Mouse (Mus musculus): ENCODE measurements around the gene Krtap3-2. TPM values are rescaled to one million over a fixed set of nuclear protein-coding genes. Genes with fewer than 3 reads are reported as not detected.

Gene Krtap3-2
- total RNA-seq, 2 experiments from 2014 or later = not detected

DNA sequence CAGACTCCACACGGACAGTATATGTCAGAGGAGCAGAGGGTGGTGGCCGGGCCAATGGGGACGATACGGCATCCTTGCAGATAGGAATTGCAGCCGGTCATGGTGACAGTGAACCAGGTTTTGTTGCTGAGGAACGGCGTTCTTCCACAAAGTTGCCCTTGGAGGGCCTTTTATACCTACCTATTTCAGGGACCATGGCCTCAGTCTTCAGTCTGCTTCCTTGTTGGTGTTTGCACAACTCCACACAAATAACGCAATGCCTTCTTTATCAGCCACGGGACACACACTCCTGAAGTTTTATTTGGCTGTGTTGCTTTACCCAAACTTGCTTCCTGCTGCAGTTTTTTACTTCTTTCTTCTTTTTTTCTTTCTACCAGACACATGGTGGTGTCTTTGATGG, 2.7 kb upstream of the Krtap3-2 start, which contains the start of gene Gm11939:
Gene Gm11939, minus strand, starts transcription at position 101 of the 400 bp plus-strand sequence.
- intact Hi-C loops (cut with DNase I) = loop anchor here (5.0 kb wide), 1 partner anchor 73 kb away; no protein-coding TSS in a partner anchor

DNA sequence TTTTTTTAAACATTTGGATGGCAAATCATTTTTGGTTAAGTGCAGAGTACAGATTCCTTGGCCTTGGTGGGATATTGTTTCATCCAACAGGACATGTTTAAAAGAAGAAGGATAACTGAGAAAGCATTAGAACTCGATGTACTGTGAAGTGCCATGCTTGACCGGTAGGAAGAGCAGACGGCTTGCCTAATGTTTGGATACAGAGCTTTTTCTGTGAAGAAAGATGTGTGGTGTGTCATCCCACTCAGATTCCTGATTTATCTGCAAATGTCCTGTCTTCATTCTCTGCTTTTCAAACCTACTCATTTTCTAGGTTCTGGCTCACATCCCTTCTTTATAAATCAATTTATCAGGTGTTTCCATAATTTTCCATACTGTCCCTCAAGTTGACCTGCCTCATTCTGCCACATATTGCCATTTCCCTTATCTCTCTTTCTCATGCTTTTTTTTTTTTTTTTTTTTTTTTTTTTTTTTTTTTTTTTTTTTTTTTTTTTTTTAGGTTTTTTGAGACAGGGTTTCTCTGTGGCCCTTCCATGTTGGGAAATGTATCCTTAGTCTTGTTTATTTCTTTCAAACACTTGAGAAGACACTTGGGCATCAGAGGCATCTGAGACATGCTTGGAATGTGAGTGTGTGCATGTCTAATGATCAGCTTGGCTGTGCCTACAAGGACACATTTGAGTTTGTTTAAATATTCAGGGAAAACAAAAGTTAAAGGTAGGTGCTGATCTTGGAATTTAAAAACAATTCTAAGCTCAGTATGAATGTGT, 1.5 kb upstream of the Krtap3-2 start:
- TF ChIP-seq CTCF (IDR thresholded peaks at IDR 0.05) = no peak; the same call in 1 of the 2 replicates
- Histone ChIP-seq H3K27ac (no peak overlapping the region), H3K4me3 (no peak overlapping the region)
- DNase-seq (ENCODE audit: extremely low spot score in 1 of 2, low spot score in 2 of 2) = no peak
- intact Hi-C loops (cut with DNase I) = loop anchor here (5.0 kb wide), 1 partner anchor 74 kb away; no protein-coding TSS in a partner anchor

More for the DNA sequence above, 2.7 kb upstream of the Krtap3-2 start, which contains the start of gene Gm11939:
- no peak for TF ChIP-seq CTCF (IDR thresholded peaks at IDR 0.05)
- no peak for DNase-seq (ENCODE audit: extremely low spot score in 1 of 2, low spot score in 2 of 2)
- Histone ChIP-seq H3K27ac (no peak within 1 kb of the TSS), H3K4me3 (no peak within 1 kb of the TSS)

DNA sequence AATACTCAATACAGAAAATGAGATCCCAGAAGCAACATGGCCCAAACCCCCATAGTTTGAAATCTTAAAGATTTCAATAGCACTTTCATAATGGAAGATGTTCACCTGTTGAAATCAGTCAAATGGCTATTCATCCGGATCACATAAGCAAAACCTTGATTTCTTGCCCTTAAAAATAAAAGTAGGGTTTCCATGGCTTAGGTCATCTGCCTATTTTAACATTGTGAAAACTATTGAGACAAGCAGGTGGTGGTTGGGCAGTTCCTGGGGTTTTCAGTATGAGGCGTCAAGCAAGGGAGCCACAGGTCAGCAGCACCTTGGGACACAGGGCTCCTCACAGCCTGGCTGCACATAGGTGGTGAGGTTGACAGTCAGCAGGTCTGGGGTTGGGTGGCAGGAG, 458 bp downstream of the Krtap3-2 start:
- intact Hi-C loops (cut with DNase I) = loop anchor here (5.0 kb wide), 1 partner anchor 76 kb away; no protein-coding TSS in a partner anchor
- no peak for TF ChIP-seq CTCF (IDR thresholded peaks at IDR 0.05)
- Histone ChIP-seq H3K4me3 (no peak overlapping the region), H3K27ac (no peak overlapping the region)
- no peak for DNase-seq (ENCODE audit: extremely low spot score in 1 of 2, low spot score in 2 of 2)

DNA sequence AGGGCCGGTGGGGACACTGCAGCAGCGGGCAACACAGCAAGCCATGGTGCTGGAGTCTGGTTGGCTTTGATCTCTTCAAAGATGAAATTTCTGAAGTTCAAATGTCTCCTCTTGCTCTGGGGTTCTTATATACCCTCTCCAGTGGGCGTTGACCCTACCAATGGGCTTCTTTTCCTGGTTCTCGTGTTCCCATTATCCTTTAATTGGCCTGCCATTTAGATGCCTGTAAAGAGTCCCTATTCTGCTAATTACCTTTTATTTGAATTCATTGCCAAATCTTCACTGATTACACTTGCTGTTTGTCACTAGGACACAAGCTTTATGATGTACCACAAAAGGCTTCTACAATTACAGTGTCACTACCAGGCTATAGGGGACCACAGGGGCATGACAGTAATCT, 5.9 kb downstream of the Krtap3-2 start, which contains the start of gene Krtap3-3:
Gene Krtap3-3, minus strand, starts transcription at position 101 of the 400 bp plus-strand sequence.
- no peak for TF ChIP-seq CTCF (IDR thresholded peaks at IDR 0.05)
- intact Hi-C loops (cut with DNase I) = no loop called here
- DNase-seq (ENCODE audit: extremely low spot score in 1 of 2, low spot score in 2 of 2) = no peak
- H3K27ac ChIP-seq = no peak within 1 kb of the TSS
- H3K4me3 ChIP-seq = no peak within 1 kb of the TSS

- intact Hi-C loops (cut with DNase I) = no loop called here
- no peak for DNase-seq (ENCODE audit: extremely low spot score in 1 of 2, low spot score in 2 of 2)
- H3K27ac ChIP-seq = no peak overlapping the region
- no peak overlapping the region for H3K4me3 ChIP-seq
- no peak; the same call in 1 of the 2 replicates for TF ChIP-seq CTCF (IDR thresholded peaks at IDR 0.05)
Observed at GRCm38 (mm10) chr11:99547892-99548291, 8.8 kb downstream of the Krtap3-2 start.

DNA sequence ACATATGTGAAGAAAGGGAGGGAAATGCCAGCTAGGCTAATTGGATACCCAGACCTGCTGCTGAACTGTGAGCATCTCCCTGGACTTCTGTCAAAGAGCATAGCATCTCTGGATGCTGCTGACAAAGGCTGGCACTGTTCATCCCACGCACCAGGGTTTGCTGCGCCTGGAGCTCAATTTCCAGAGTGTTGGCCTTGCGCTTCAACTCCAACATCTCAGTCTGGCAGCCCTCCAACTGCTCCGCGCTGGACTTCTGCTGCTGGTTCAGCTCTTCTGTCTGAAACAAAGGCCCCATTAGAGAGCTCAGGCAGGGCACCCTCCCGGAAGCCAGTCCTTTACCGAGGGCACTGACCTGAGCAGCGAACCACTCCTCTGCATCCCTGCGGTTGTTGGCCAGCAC, 16.9 kb downstream of the Krtap3-2 start:
- no peak overlapping the region for H3K4me3 ChIP-seq
- intact Hi-C loops (cut with DNase I) = no loop called here
- H3K27ac ChIP-seq = no peak overlapping the region
- no peak for TF ChIP-seq CTCF (IDR thresholded peaks at IDR 0.05)
- DNase-seq (ENCODE audit: extremely low spot score in 1 of 2, low spot score in 2 of 2) = peak; percentile 17 to 28

GRCm38 (mm10) chr11:99521288-99521860, 35.3 kb downstream of the Krtap3-2 start, which contains the start of gene Krt39:
Gene Krt39, minus strand, starts transcription at chr11:99521338.
- intact Hi-C loops (cut with DNase I) = no loop called here
- TF ChIP-seq CTCF (IDR thresholded peaks at IDR 0.05) = no peak
- DNase-seq (ENCODE audit: extremely low spot score in 1 of 2, low spot score in 2 of 2) = no peak
- Histone ChIP-seq H3K4me3 (no peak within 1 kb of the TSS), H3K27ac (no peak within 1 kb of the TSS)

GRCm38 (mm10) chr11:99514098-99514497, 42.6 kb downstream of the Krtap3-2 start:
- Histone ChIP-seq H3K27ac (no peak overlapping the region), H3K4me3 (no peak overlapping the region)
- TF ChIP-seq CTCF (IDR thresholded peaks at IDR 0.05) = no peak
- intact Hi-C loops (cut with DNase I) = no loop called here
- DNase-seq (ENCODE audit: extremely low spot score in 1 of 2, low spot score in 2 of 2) = no peak

Other genes starting within 250 kb of the Krtap3-2 start
- gene Krt25, start 233.9 kb downstream of the Krtap3-2 start, total RNA-seq (2021) = not detected
- gene Krt26, start 218.9 kb downstream of the Krtap3-2 start, total RNA-seq (2021) = not detected
- not detected for gene Krt27, start 205.7 kb downstream of the Krtap3-2 start, total RNA-seq (2021)
- not detected for gene Krt28, start 181.9 kb downstream of the Krtap3-2 start, total RNA-seq (2021)
- gene Krt10, start 167.5 kb downstream of the Krtap3-2 start, total RNA-seq (2021) = 10 to 100 TPM in 1 of 2 experiments, 1 to 10 TPM in 1; 9.6 to 10.1 TPM
- gene Krt12, start 134.6 kb downstream of the Krtap3-2 start, total RNA-seq (2021) = 10 to 100 TPM in 1 of 2 experiments, 1 to 10 TPM in 1; 8.7 to 11.6 TPM
- gene Krt20, start 118.7 kb downstream of the Krtap3-2 start, total RNA-seq (2021) = not detected
- gene Krt23, start 63.7 kb downstream of the Krtap3-2 start, total RNA-seq (2021) = not detected
- gene Krt39, start 35.5 kb downstream of the Krtap3-2 start, total RNA-seq (2021) = not detected
- not detected for gene Krt40, start 13.7 kb downstream of the Krtap3-2 start, total RNA-seq (2021)
- gene Krtap3-3, start 6.0 kb downstream of the Krtap3-2 start, total RNA-seq (2021) = not detected
- gene Gm11939, start 2.6 kb upstream of the Krtap3-2 start, total RNA-seq (2021) = not detected
- not detected for gene Krtap3-1, start 9.8 kb upstream of the Krtap3-2 start, total RNA-seq (2021)
- gene Krtap1-5, start 24.2 kb upstream of the Krtap3-2 start, total RNA-seq (2021) = not detected
- gene Krtap1-4, start 26.8 kb upstream of the Krtap3-2 start, total RNA-seq (2021) = not detected
- not detected for gene Krtap1-3, start 34.5 kb upstream of the Krtap3-2 start, total RNA-seq (2021)
- gene Krtap9-3, start 41.3 kb upstream of the Krtap3-2 start, total RNA-seq (2021) = not detected
- not detected for gene Gm11938, start 46.5 kb upstream of the Krtap3-2 start, total RNA-seq (2021)
- gene Gm11937, start 53.3 kb upstream of the Krtap3-2 start, total RNA-seq (2021) = not detected
- gene Krtap2-4, start 58.0 kb upstream of the Krtap3-2 start, total RNA-seq (2021) = not detected
- gene Gm11562, start 63.6 kb upstream of the Krtap3-2 start, total RNA-seq (2021) = not detected
- not detected for gene Krtap4-1, start 71.4 kb upstream of the Krtap3-2 start, total RNA-seq (2021)
- not detected for gene Krtap4-2, start 78.2 kb upstream of the Krtap3-2 start, total RNA-seq (2021)
- gene Krtap4-7, start 87.2 kb upstream of the Krtap3-2 start, total RNA-seq (2021) = not detected
- gene Gm11555, start 93.4 kb upstream of the Krtap3-2 start, total RNA-seq (2021) = not detected
- not detected for gene Gm11563, start 102.1 kb upstream of the Krtap3-2 start, total RNA-seq (2021)
- gene Krtap4-6, start 109.1 kb upstream of the Krtap3-2 start, total RNA-seq (2021) = not detected
- gene Gm14190, start 133.9 kb upstream of the Krtap3-2 start, total RNA-seq (2021) = not detected
- not detected for gene Gm14180, start 177.4 kb upstream of the Krtap3-2 start, total RNA-seq (2021)
- not detected for gene Gm11595, start 216.1 kb upstream of the Krtap3-2 start, total RNA-seq (2021)
- not detected for gene Krtap4-8, start 223.9 kb upstream of the Krtap3-2 start, total RNA-seq (2021)
- gene Krtap4-9, start 228.3 kb upstream of the Krtap3-2 start, total RNA-seq (2021) = not detected
- gene Gm11596, start 236.6 kb upstream of the Krtap3-2 start, total RNA-seq (2021) = not detected
- not detected for gene Gm11569, start 242.1 kb upstream of the Krtap3-2 start, total RNA-seq (2021)
- gene Gm11554, start 247.6 kb upstream of the Krtap3-2 start, total RNA-seq (2021) = not detected

Data from left cerebral cortex, adult 2 months (tissue).